9 mouse cellular contexts compared by ENCODE assay signal in the genomic region with DNA sequence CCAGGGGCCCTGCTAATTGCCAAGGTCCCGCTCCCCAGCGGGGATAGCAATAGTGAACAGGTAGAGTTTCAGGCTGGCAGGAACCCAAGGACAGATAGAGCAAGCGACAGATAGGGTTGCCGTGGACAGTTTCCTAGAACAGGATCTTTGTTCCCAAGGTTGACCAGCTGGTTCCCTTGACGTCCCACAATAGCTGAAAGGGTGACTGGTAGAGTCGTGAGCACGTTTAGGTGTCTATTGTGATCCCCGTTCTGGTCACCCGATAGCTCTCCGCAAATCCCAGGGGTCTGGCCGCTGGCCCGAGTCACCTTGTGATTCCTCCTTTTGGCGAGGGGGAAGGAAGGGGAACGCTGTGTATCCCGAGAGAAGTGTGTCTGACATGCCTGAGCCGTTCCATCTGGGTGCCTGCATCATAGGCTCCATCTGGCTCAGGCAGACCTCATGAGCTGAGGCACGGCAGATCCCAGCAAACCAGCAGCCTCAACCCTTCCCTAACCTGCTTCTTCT. TPM values are rescaled to one million over a fixed set of nuclear protein-coding genes. Genes with fewer than 3 reads are reported as not detected.
DNase-seq lines count a peak whose midpoint lies in the region; ATAC-seq and TF ChIP-seq lines count a peak whose summit lies in the region.
"Had no signal": no experiment of that assay in that cellular context is flagged by ENCODE, and none has a peak within 500 bp of the region (broad histone marks: within the 10 kb centered on the region; RNA-seq: fewer than 3 reads in every experiment).

No protein-coding gene starts in this region.

- H3K4me1 ChIP-seq in heart, embryonic 15.5 days (replicated peaks) = peaks cover 48% of the 10 kb centered on the region
- H3K4me1 ChIP-seq in hindbrain, embryonic 16.5 days (ENCODE audit: control insufficient read depth, insufficient read depth, low read depth, low read length) = peaks cover 7% of the 10 kb centered on the region

- H3K9me3 ChIP-seq in heart, embryonic 15.5 days (replicated peaks) = no peaks in the 10 kb centered on the region
- no peaks in the 10 kb centered on the region for H3K9me3 ChIP-seq in hindbrain, embryonic 16.5 days (ENCODE audit: control insufficient read depth, low read length)

- peak; percentile 45 for DNase-seq in left cerebral cortex, postnatal 4 days
- DNase-seq in left cerebral cortex, adult 2 months (ENCODE audit: extremely low spot score in 1 of 2, low spot score in 2 of 2) = no peak
- DNase-seq in cerebellum, adult 9-11 months = peak; percentile 86
- DNase-seq in lung, postnatal 10 days = peak; percentile 46
- DNase-seq in ovary, postnatal 36 days (ENCODE audit: low spot score) = no peak
- no peak for DNase-seq in gastrocnemius, postnatal 4 days (ENCODE audit: low spot score in 2 of 2)

- peak overlapping the region; percentile 32 for H3K4me2 ChIP-seq in heart, embryonic 15.5 days
- no peak overlapping the region for H3K4me2 ChIP-seq in hindbrain, embryonic 16.5 days (ENCODE audit: low read length)
- H3K4me2 ChIP-seq: liver, embryonic 11.5 days had no signal

- ATAC-seq in heart, embryonic 15.5 days (replicated peaks; ENCODE audit: insufficient number of reproducible peaks, insufficient read depth, low FRiP score, low read depth) = peak; percentile 50; the same call in 1 of the 2 replicates
- no peak for ATAC-seq in hindbrain, embryonic 16.5 days

- H3K9ac ChIP-seq in heart, embryonic 15.5 days = peak overlapping the region; percentile 6
- no peak overlapping the region for H3K9ac ChIP-seq in hindbrain, embryonic 16.5 days (ENCODE audit: low read depth, low read length)

- no peak overlapping the region for H3K4me3 ChIP-seq in left cerebral cortex, adult 2 months
- H3K4me3 ChIP-seq in heart, embryonic 15.5 days = no peak overlapping the region
- no peak overlapping the region for H3K4me3 ChIP-seq in hindbrain, embryonic 16.5 days (ENCODE audit: low read length)

- intact Hi-C loops in left cerebral cortex, postnatal 4 days (cut with DNase I) = no loop called here
- intact Hi-C loops in left cerebral cortex, adult 2 months (cut with DNase I) = no loop called here

- no peaks in the 10 kb centered on the region for H3K36me3 ChIP-seq in heart, embryonic 15.5 days
- no peaks in the 10 kb centered on the region for H3K36me3 ChIP-seq in hindbrain, embryonic 16.5 days (ENCODE audit: control insufficient read depth, insufficient read depth, low read length)

- TF ChIP-seq CTCF in left cerebral cortex, adult 2 months (IDR thresholded peaks at IDR 0.05) = no peak

- 23% methylated on average over 17 of the region's 17 CpGs for WGBS in heart, embryonic 15.5 days
- WGBS in hindbrain, embryonic 16.5 days = 64% methylated on average over 17 of the region's 17 CpGs

- H3K27ac ChIP-seq in left cerebral cortex, adult 2 months = no peak overlapping the region
- peak overlapping the region; percentile 85 for H3K27ac ChIP-seq in heart, embryonic 15.5 days
- no peak overlapping the region for H3K27ac ChIP-seq in hindbrain, embryonic 16.5 days (ENCODE audit: low read depth, low read length)

- H3K27me3 ChIP-seq in heart, embryonic 15.5 days = no peaks in the 10 kb centered on the region
- no peaks in the 10 kb centered on the region for H3K27me3 ChIP-seq in hindbrain, embryonic 16.5 days (replicated peaks; ENCODE audit: control insufficient read depth, insufficient read depth, low read length)

RNA-seq across cellular contexts. Expression of a gene that starts 8.7 kb away (rescaled TPM):
- total RNA-seq in left cerebral cortex, postnatal 4 days (2021) = 100 to 1,000 TPM; 385 to 392 TPM
- total RNA-seq in left cerebral cortex, adult 2 months (2021) = 100 to 1,000 TPM; 670 to 735 TPM
- 288 and 291 TPM in 2 replicates for polyA plus RNA-seq in heart, embryonic 15.5 days (2015; fragmentation: Nextera tagmentation; extraction: Ambion mirVana)
- total RNA-seq in gastrocnemius, postnatal 4 days (2021) = 100 to 1,000 TPM; 250 to 265 TPM
- polyA plus RNA-seq in hindbrain, embryonic 16.5 days (2015; fragmentation: Nextera tagmentation; extraction: Ambion mirVana) = 47.2 and 50.2 TPM in 2 replicates

Comparison
In these comparisons a context has a peak if more than half of its experiments do, and no peak if none do; other contexts are left out.
1. DNase-seq: peak in left cerebral cortex, postnatal 4 days (single experiment), cerebellum, adult 9-11 months (single experiment) and lung, postnatal 10 days (single experiment); none in left cerebral cortex, adult 2 months (0 of 2), ovary, postnatal 36 days (single experiment) and gastrocnemius, postnatal 4 days (0 of 2).